ENCODE assay signal across 18 mouse cellular contexts in genomic region chr10:44043630-44044029, GRCm38 (mm10).
DNase-seq lines count a peak whose midpoint lies in the region.
"Had no signal": no experiment of that assay in that cellular context is flagged by ENCODE, and none has a peak within 500 bp of the region (broad histone marks: within the 10 kb centered on the region; RNA-seq: fewer than 3 reads in every experiment).

No protein-coding gene starts in this region.

- no peaks in the 10 kb centered on the region for H3K9me3 ChIP-seq in heart, embryonic 10.5 days
- H3K9me3 ChIP-seq: embryonic facial prominence, embryonic 13.5 days; forebrain, embryonic 12.5 days; heart, embryonic 12.5 days; hindbrain, embryonic 10.5 days; intestine, embryonic 15.5 days had no signal

- DNase-seq in heart, adult 11 months: peak; percentile 33
- no peak for DNase-seq in heart, embryonic 10.5 days (ENCODE audit: low spot score)
- DNase-seq in NIH3T3 (ENCODE audit: low read depth): peak; percentile 80
- DNase-seq in large intestine, adult 2 months (ENCODE audit: low read depth, low spot score): peak; percentile 32
- no peak for DNase-seq in testis, postnatal 14 days (ENCODE audit: low spot score)
- DNase-seq in spleen, postnatal 14 days (ENCODE audit: low spot score in 2 of 2): no peak
- DNase-seq: B cell, adult 2 months; cerebellum, adult 11-12 months; cerebellum, adult 9-10 months; cerebellum, postnatal 25 days; gastrocnemius, postnatal 10 days; heart, adult 2 months had no signal

- no peaks in the 10 kb centered on the region for H3K27me3 ChIP-seq in heart, embryonic 10.5 days (ENCODE audit: insufficient read depth, poor library complexity, severe bottlenecking)
- H3K27me3 ChIP-seq: embryonic facial prominence, embryonic 13.5 days; forebrain, embryonic 12.5 days; heart, embryonic 12.5 days; intestine, embryonic 15.5 days had no signal

- 71% methylated on average over 7 of the region's 7 CpGs for WGBS in heart, embryonic 10.5 days
- 40% methylated on average over 7 of the region's 7 CpGs for WGBS in large intestine, adult 2 months

- no peaks in the 10 kb centered on the region for H3K36me3 ChIP-seq in heart, embryonic 10.5 days
- H3K36me3 ChIP-seq: embryonic facial prominence, embryonic 13.5 days; forebrain, embryonic 12.5 days; heart, embryonic 12.5 days; hindbrain, embryonic 10.5 days; intestine, embryonic 15.5 days had no signal

- no peak overlapping the region for H3K4me3 ChIP-seq in heart, embryonic 10.5 days
- H3K4me3 ChIP-seq: embryonic facial prominence, embryonic 13.5 days; forebrain, embryonic 12.5 days; heart, adult 2 months; heart, embryonic 12.5 days; hindbrain, embryonic 10.5 days; intestine, embryonic 15.5 days had no signal

- no peaks in the 10 kb centered on the region for H3K4me1 ChIP-seq in heart, embryonic 10.5 days
- H3K4me1 ChIP-seq: embryonic facial prominence, embryonic 13.5 days; forebrain, embryonic 12.5 days; heart, embryonic 12.5 days; hindbrain, embryonic 10.5 days; intestine, embryonic 15.5 days had no signal

- no peak overlapping the region for H3K27ac ChIP-seq in heart, embryonic 10.5 days
- H3K27ac ChIP-seq: embryonic facial prominence, embryonic 13.5 days; forebrain, embryonic 12.5 days; heart, adult 2 months; hindbrain, embryonic 10.5 days; hindbrain, embryonic 14.5 days; intestine, embryonic 15.5 days had no signal

Comparison
In these comparisons a context has a peak if more than half of its experiments do, and no peak if none do; other contexts are left out.
1. DNase-seq: peak in heart, adult 11 months (single experiment), NIH3T3 (single experiment) and large intestine, adult 2 months (single experiment); none in heart, embryonic 10.5 days (single experiment), testis, postnatal 14 days (single experiment) and spleen, postnatal 14 days (0 of 2).